Mouse (Mus musculus): Measurements from ENCODE around the gene Kcnq1. TPM values are rescaled to one million over a fixed set of nuclear protein-coding genes. Genes with fewer than 3 reads are reported as not detected.

Gene Kcnq1
- polyA plus RNA-seq, 1 experiment from 2014 or later: 2.1 TPM

DNA sequence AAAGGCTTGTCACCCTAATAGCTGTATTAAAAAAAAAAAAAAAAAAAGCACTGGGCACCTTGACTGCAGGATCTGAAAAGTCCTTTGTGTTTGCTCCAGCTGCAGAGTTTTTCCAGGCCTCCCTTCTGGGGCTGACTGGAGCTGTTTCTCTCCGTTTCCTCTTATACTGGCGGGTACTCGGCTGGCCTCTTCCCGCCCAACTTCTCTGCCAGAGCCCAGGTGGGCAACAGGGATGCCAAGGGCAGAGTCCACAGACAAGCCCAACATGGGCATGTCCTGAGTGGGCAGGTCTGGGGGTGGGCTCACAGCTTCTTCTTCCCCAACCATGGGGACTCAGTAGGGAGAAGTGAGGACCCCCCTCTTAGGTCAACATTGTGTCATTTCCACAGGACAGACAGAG is 167.6 kb downstream of the Kcnq1 start:
- Histone ChIP-seq H3K27me3 (replicated peaks; ENCODE audit: control insufficient read depth, insufficient read depth, low read length) (no peaks in the 10 kb centered on the region), H3K4me3 (ENCODE audit: low read depth, low read length) (no peak overlapping the region), H3K27ac (ENCODE audit: low read depth, low read length) (no peak overlapping the region), H3K9me3 (replicated peaks; ENCODE audit: control insufficient read depth, low read length) (no peaks in the 10 kb centered on the region), H3K4me1 (ENCODE audit: control insufficient read depth, insufficient read depth, low read length) (no peaks in the 10 kb centered on the region), H3K36me3 (ENCODE audit: control insufficient read depth, insufficient read depth, low read length) (no peaks in the 10 kb centered on the region), H3K4me2 (ENCODE audit: low read length) (no peak overlapping the region), H3K9ac (ENCODE audit: low read length) (no peak overlapping the region)
- ATAC-seq (no peak), DNase-seq (ENCODE audit: low spot score) (no peak)
- WGBS: 72% methylated on average over 4 of the region's 4 CpGs

- Histone ChIP-seq H3K9me3 (replicated peaks; ENCODE audit: control insufficient read depth, low read length) (no peaks in the 10 kb centered on the region), H3K4me1 (ENCODE audit: control insufficient read depth, insufficient read depth, low read length) (no peaks in the 10 kb centered on the region), H3K9ac (ENCODE audit: low read length) (no peak overlapping the region), H3K36me3 (ENCODE audit: control insufficient read depth, insufficient read depth, low read length) (no peaks in the 10 kb centered on the region), H3K4me3 (ENCODE audit: low read depth, low read length) (no peak overlapping the region), H3K4me2 (ENCODE audit: low read length) (no peak overlapping the region), H3K27me3 (replicated peaks; ENCODE audit: control insufficient read depth, insufficient read depth, low read length) (no peaks in the 10 kb centered on the region), H3K27ac (ENCODE audit: low read depth, low read length) (no peak overlapping the region)
- DNase-seq (ENCODE audit: low spot score): no peak
- 91% methylated on average over 7 of the region's 7 CpGs for WGBS
- no peak for ATAC-seq
These were observed 168.9 kb downstream of the Kcnq1 start for GRCm38 (mm10) chr7:143275030-143275429.

DNA sequence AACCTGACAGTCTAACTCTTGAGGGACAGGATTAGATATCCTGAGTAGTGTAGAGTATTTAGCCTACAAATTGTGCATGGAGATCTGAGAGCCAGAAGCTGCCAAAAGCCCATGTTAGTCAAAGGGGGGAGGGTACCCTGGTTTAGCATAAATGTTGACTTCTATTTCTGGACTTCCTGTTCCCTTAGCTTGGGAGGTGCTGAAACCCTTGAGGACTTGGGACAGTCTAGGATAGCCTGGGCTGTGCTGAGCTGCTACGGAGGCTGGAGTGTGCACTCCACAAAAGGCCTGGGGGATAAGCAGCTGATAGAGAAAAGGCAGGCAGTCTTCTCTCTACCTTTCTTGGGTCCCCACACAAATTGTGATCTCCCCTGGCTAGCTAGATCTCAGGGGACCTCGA is 177.5 kb downstream of the Kcnq1 start:
- Histone ChIP-seq H3K9me3 (replicated peaks; ENCODE audit: control insufficient read depth, low read length) (no peaks in the 10 kb centered on the region), H3K4me1 (ENCODE audit: control insufficient read depth, insufficient read depth, low read length) (peaks cover 4% of the 10 kb centered on the region; the same call in 1 of the 2 replicates), H3K4me2 (ENCODE audit: low read length) (no peak overlapping the region), H3K27me3 (replicated peaks; ENCODE audit: control insufficient read depth, insufficient read depth, low read length) (no peaks in the 10 kb centered on the region), H3K27ac (ENCODE audit: low read depth, low read length) (no peak overlapping the region), H3K9ac (ENCODE audit: low read length) (no peak overlapping the region), H3K36me3 (ENCODE audit: control insufficient read depth, insufficient read depth, low read length) (no peaks in the 10 kb centered on the region), H3K4me3 (ENCODE audit: low read depth, low read length) (no peak overlapping the region)
- DNase-seq (ENCODE audit: low spot score): no peak
- WGBS: 74% methylated on average over 2 of the region's 2 CpGs
- ATAC-seq: no peak

DNA sequence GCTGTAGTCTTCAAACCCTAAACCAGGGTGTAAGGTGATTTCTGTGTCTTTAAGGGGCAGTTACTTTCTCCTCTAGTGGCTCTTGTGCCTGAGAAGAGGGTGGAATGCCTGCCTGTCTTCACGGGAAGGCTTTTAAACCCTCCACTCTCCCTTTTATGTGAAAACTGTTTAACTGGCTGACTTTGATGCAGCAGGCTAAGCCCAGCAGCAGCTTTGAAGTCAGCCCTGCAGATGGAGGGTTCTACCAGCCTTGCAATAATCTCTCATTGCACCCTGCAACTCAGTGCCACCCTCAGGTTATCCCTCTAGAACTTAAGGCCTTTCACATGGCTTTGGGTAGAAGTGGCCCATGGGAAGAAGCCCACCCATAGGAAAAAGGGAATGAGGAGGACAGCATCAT is 178.7 kb downstream of the Kcnq1 start:
- 20% methylated on average over 1 of the region's 1 CpGs for WGBS
- no peak overlapping the region for H3K4me3 ChIP-seq (ENCODE audit: low read depth, low read length)
- ATAC-seq: no peak

DNA sequence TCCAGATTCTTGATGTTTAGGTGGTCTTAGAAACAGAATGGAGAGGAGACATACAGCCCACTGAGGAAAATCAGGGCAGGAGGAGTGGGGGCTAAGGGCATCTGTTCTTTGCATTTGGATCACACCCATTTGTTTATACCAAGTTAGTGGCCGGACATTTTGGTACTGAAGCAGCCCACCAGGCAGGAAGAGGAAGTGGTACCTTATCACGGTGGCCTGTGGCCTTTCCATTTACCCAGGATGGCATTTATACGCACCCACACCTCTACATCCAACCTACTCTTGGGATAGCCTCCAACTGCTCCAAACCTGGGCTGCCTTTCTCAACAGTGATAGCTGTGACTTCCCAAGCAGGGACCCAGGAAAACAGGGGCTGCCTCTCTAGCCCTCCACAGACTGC is 179.3 kb downstream of the Kcnq1 start:
- H3K27ac ChIP-seq (ENCODE audit: low read depth, low read length): no peak overlapping the region
- peaks cover 13% of the 10 kb centered on the region; the same call in 1 of the 2 replicates for H3K4me1 ChIP-seq (ENCODE audit: control insufficient read depth, insufficient read depth, low read length)
- H3K9ac ChIP-seq (ENCODE audit: low read length): no peak overlapping the region
- DNase-seq (ENCODE audit: low spot score) (no peak), ATAC-seq (no peak)
- H3K4me3 ChIP-seq (ENCODE audit: low read depth, low read length): no peak overlapping the region
- no peak overlapping the region for H3K4me2 ChIP-seq (ENCODE audit: low read length)
- WGBS: 88% methylated on average over 3 of the region's 3 CpGs
- no peaks in the 10 kb centered on the region for H3K9me3 ChIP-seq (replicated peaks; ENCODE audit: control insufficient read depth, low read length)
- H3K27me3 ChIP-seq (replicated peaks; ENCODE audit: control insufficient read depth, insufficient read depth, low read length): no peaks in the 10 kb centered on the region
- H3K36me3 ChIP-seq (ENCODE audit: control insufficient read depth, insufficient read depth, low read length): no peaks in the 10 kb centered on the region

More for the DNA sequence above, 178.7 kb downstream of the Kcnq1 start:
- Histone ChIP-seq H3K9ac (ENCODE audit: low read length) (no peak overlapping the region), H3K27me3 (replicated peaks; ENCODE audit: control insufficient read depth, insufficient read depth, low read length) (no peaks in the 10 kb centered on the region), H3K9me3 (replicated peaks; ENCODE audit: control insufficient read depth, low read length) (no peaks in the 10 kb centered on the region), H3K36me3 (ENCODE audit: control insufficient read depth, insufficient read depth, low read length) (no peaks in the 10 kb centered on the region), H3K4me1 (ENCODE audit: control insufficient read depth, insufficient read depth, low read length) (peaks cover 10% of the 10 kb centered on the region; the same call in 1 of the 2 replicates), H3K4me2 (ENCODE audit: low read length) (no peak overlapping the region), H3K27ac (ENCODE audit: low read depth, low read length) (no peak overlapping the region)
- DNase-seq (ENCODE audit: low spot score): no peak

DNA sequence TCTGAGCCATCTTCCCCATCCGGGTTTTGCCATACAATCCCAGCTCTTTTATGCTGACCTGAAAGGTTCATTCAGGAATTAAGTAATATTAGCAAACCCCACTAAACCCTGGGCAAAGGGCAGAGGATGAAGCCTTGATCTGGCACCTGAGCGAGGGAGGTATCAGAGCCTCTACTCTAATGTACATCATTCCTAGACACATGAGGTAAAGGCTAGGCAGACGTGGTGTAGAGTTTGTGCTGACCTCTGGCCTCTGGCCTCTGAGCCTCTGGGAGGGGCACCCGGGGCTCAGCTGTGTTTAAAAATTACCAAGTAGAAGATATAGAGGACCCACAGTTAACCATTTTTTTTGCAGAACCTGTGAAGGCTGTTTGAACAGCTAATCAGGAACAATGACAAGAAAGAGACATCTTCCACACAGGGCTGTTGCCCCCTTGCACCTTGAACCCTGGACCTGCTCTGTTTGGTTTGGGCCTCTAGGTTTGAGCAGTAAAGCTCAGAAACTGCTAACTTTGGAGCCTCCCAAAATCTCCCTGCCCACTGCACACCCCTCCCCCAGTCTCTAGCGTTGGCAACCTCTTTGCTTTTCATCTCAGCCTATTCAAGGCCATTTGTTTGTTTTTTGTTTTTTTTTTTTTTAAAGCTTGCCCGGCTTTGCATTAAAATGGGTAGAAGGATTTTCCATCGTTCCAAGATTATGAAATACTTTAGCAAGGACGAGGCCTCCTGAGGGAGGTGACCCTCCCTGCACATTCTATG is 180.5 kb downstream of the Kcnq1 start:
- H3K27me3 ChIP-seq (replicated peaks; ENCODE audit: control insufficient read depth, insufficient read depth, low read length): no peaks in the 10 kb centered on the region
- H3K4me1 ChIP-seq (ENCODE audit: control insufficient read depth, insufficient read depth, low read length): peaks cover 13% of the 10 kb centered on the region; the same call in 1 of the 2 replicates
- no peak overlapping the region for H3K4me2 ChIP-seq (ENCODE audit: low read length)
- no peak overlapping the region for H3K9ac ChIP-seq (ENCODE audit: low read length)
- no peak overlapping the region for H3K4me3 ChIP-seq (ENCODE audit: low read depth, low read length)
- 52% methylated on average over 8 of the region's 8 CpGs for WGBS
- ATAC-seq (no peak), DNase-seq (ENCODE audit: low spot score) (no peak)
- no peaks in the 10 kb centered on the region for H3K9me3 ChIP-seq (replicated peaks; ENCODE audit: control insufficient read depth, low read length)
- H3K36me3 ChIP-seq (ENCODE audit: control insufficient read depth, insufficient read depth, low read length): no peaks in the 10 kb centered on the region
- no peak overlapping the region for H3K27ac ChIP-seq (ENCODE audit: low read depth, low read length)

- Histone ChIP-seq H3K27ac (ENCODE audit: low read depth, low read length) (no peak overlapping the region), H3K27me3 (replicated peaks; ENCODE audit: control insufficient read depth, insufficient read depth, low read length) (no peaks in the 10 kb centered on the region), H3K4me1 (ENCODE audit: control insufficient read depth, insufficient read depth, low read length) (peaks cover 13% of the 10 kb centered on the region; the same call in 1 of the 2 replicates), H3K4me2 (ENCODE audit: low read length) (no peak overlapping the region), H3K9ac (ENCODE audit: low read length) (no peak overlapping the region), H3K4me3 (ENCODE audit: low read depth, low read length) (no peak overlapping the region), H3K9me3 (replicated peaks; ENCODE audit: control insufficient read depth, low read length) (no peaks in the 10 kb centered on the region), H3K36me3 (ENCODE audit: control insufficient read depth, insufficient read depth, low read length) (no peaks in the 10 kb centered on the region)
- ATAC-seq: no peak
- 65% methylated on average over 7 of the region's 7 CpGs for WGBS
- DNase-seq (ENCODE audit: low spot score): no peak
These were observed 182.0 kb downstream of the Kcnq1 start for GRCm38 (mm10) chr7:143288135-143288534.

DNA sequence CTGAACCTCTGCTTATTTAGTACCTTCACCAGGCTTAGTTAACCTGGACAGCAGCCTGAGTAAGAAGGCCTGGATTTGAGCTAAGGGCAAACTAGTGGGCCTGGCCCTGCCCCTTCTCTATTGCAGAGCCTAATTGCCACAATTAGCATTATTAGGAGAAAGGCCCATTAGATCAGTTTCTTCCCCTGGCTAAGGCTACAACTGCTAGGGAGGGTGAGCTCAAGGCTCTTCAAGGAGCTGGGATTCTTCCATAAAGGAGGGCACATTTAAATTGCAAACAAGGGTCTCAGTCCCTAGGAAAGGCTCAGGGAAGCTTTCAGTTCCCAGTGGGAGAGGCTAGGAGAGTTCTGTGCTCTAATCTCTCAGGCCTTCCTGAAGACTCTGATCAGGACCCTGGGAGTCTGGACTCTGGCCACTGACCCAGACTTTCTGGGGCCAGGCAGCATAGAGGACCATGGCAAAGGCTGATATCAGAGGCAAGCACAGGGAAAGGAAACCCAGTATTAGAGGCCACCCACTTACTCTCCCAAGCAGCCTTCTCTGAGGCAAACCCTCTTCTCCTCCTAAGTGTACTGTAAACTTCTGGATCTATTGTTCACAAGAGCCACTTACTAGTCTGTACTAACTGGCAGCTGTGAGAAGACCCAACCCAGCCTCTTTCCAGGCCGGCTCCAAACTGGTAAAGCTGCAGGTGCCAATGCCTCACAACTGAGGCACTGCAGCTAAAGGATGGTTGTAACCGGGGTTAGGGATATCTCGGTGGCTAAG is 183.1 kb downstream of the Kcnq1 start:
- no peak overlapping the region for H3K9ac ChIP-seq (ENCODE audit: low read length)
- no peak overlapping the region for H3K4me3 ChIP-seq (ENCODE audit: low read depth, low read length)
- 59% methylated on average over 3 of the region's 3 CpGs for WGBS
- H3K4me1 ChIP-seq (ENCODE audit: control insufficient read depth, insufficient read depth, low read length): peaks cover 13% of the 10 kb centered on the region; the same call in 1 of the 2 replicates
- no peak overlapping the region for H3K27ac ChIP-seq (ENCODE audit: low read depth, low read length)
- no peak overlapping the region for H3K4me2 ChIP-seq (ENCODE audit: low read length)
- H3K36me3 ChIP-seq (ENCODE audit: control insufficient read depth, insufficient read depth, low read length): no peaks in the 10 kb centered on the region
- ATAC-seq (peak; percentile 29), DNase-seq (ENCODE audit: low spot score) (peak; percentile 67)
- no peaks in the 10 kb centered on the region for H3K9me3 ChIP-seq (replicated peaks; ENCODE audit: control insufficient read depth, low read length)
- H3K27me3 ChIP-seq (replicated peaks; ENCODE audit: control insufficient read depth, insufficient read depth, low read length): no peaks in the 10 kb centered on the region

All from forebrain, embryonic 14.5 days (tissue).